Mouse (Mus musculus) liver, embryonic 13.5 days (tissue): ENCODE data around the gene Hist1h2ap. TPM values are rescaled to one million over a fixed set of nuclear protein-coding genes. Genes with fewer than 3 reads are reported as not detected.

Experiments used
- microRNA-seq: library from miRNA; unstranded; fragments of <30 nt; microRNA quantifications from one replicate; pipeline ENCODE4, GENCODE M21; 2016
- polyA plus RNA-seq: library from polyadenylated mRNA; unstranded; fragments of >200 nt; fragmentation: Nextera tagmentation; extraction: Ambion mirVana; gene quantifications from 2 replicates; pipeline ENCODE4 v1.2.1, GENCODE M21; 2015

The Hist1h2ap gene
- polyA plus RNA-seq, 1 experiment from 2014 or later: 5,264 TPM

Small RNAs within 50 kb of the gene (microRNA-seq; reads per million reads assigned to microRNA genes)
- gene Gm19658: not detected
- not detected for gene Gm44346
- gene Gm44466: not detected

Other genes starting within 250 kb of the Hist1h2ap start
- gene Olfr1362, start 219.5 kb downstream of the Hist1h2ap start, polyA plus RNA-seq: not detected in 2 replicates
- gene Olfr11, start 191.0 kb downstream of the Hist1h2ap start, polyA plus RNA-seq: not detected in 2 replicates
- not detected in 2 replicates for gene Olfr1361, start 170.1 kb downstream of the Hist1h2ap start, polyA plus RNA-seq
- not detected in 2 replicates for gene Olfr1360, start 156.1 kb downstream of the Hist1h2ap start, polyA plus RNA-seq
- not detected in 2 replicates for gene Olfr1359, start 135.4 kb downstream of the Hist1h2ap start, polyA plus RNA-seq
- gene Hist1h2bl, start 117.4 kb downstream of the Hist1h2ap start, polyA plus RNA-seq: 1.8 and 3.0 TPM in 2 replicates
- 15.6 and 39.6 TPM in 2 replicates for gene Hist1h2ai, start 117.1 kb downstream of the Hist1h2ap start, polyA plus RNA-seq
- gene Hist1h3h, start 115.8 kb downstream of the Hist1h2ap start, polyA plus RNA-seq: 5.8 and 11.7 TPM in 2 replicates
- 4.3 and 8.6 TPM in 2 replicates for gene Hist1h2bm, start 111.5 kb downstream of the Hist1h2ap start, polyA plus RNA-seq
- 0.41 and 0.81 TPM in 2 replicates for gene Hist1h4j, start 98.4 kb downstream of the Hist1h2ap start, polyA plus RNA-seq
- gene Hist1h4k, start 83.0 kb downstream of the Hist1h2ap start, polyA plus RNA-seq: 2.8 and 5.6 TPM in 2 replicates
- gene Hist1h2ak, start 79.7 kb downstream of the Hist1h2ap start, polyA plus RNA-seq: 30.8 and 91.0 TPM in 2 replicates
- gene Hist1h2bn, start 79.4 kb downstream of the Hist1h2ap start, polyA plus RNA-seq: 4.4 and 14.4 TPM in 2 replicates
- gene Hist1h1b, start 52.9 kb downstream of the Hist1h2ap start, polyA plus RNA-seq: 37.3 and 37.6 TPM in 2 replicates
- gene Hist1h3i, start 50.1 kb downstream of the Hist1h2ap start, polyA plus RNA-seq: 164 and 194 TPM in 2 replicates
- gene Hist1h2an, start 46.3 kb downstream of the Hist1h2ap start, polyA plus RNA-seq: 5.8 and 15.9 TPM in 2 replicates
- gene Hist1h2bp, start 46.0 kb downstream of the Hist1h2ap start, polyA plus RNA-seq: 2.8 and 3.8 TPM in 2 replicates
- 22.0 and 34.4 TPM in 2 replicates for gene Hist1h2bq, start 23.3 kb downstream of the Hist1h2ap start, polyA plus RNA-seq
- 1.4 and 1.6 TPM in 2 replicates for gene Hist1h2ao, start 23.0 kb downstream of the Hist1h2ap start, polyA plus RNA-seq
- not detected in 2 replicates for gene Hist1h4m, start 21.8 kb downstream of the Hist1h2ap start, polyA plus RNA-seq
- 14.8 and 21.6 TPM in 2 replicates for gene Hist1h4n, start 1.3 kb downstream of the Hist1h2ap start, polyA plus RNA-seq
- gene Hist1h2br, start 236 bp upstream of the Hist1h2ap start, polyA plus RNA-seq: 22.5 and 35.7 TPM in 2 replicates
- 0.89 and 1.0 TPM in 2 replicates for gene Zfp184, start 111.6 kb upstream of the Hist1h2ap start, polyA plus RNA-seq
- gene Pom121l2, start 147.7 kb upstream of the Hist1h2ap start, polyA plus RNA-seq: not detected in 2 replicates
- 0.25 and 0.39 TPM in 2 replicates for gene Prss16, start 176.2 kb upstream of the Hist1h2ap start, polyA plus RNA-seq
- 3.6 and 18.3 TPM in 2 replicates for gene Hist1h2ah, start 202.1 kb upstream of the Hist1h2ap start, polyA plus RNA-seq
- gene Hist1h2bk, start 202.4 kb upstream of the Hist1h2ap start, polyA plus RNA-seq: 3.5 and 3.7 TPM in 2 replicates
- gene Hist1h4i, start 207.9 kb upstream of the Hist1h2ap start, polyA plus RNA-seq: 38.8 and 52.6 TPM in 2 replicates
- 17.9 and 18.6 TPM in 2 replicates for gene Hist1h2ag, start 209.4 kb upstream of the Hist1h2ap start, polyA plus RNA-seq
- gene Hist1h2bj, start 209.7 kb upstream of the Hist1h2ap start, polyA plus RNA-seq: 11.6 and 16.7 TPM in 2 replicates